Mouse (Mus musculus): ENCODE measurements around the gene Atg4b. TPM values are rescaled to one million over a fixed set of nuclear protein-coding genes. Genes with fewer than 3 reads are reported as not detected.

Gene Atg4b
- total and polyA plus RNA-seq, 2 experiments from 2014 or later, result 39.3 to 81.8 TPM

DNA sequence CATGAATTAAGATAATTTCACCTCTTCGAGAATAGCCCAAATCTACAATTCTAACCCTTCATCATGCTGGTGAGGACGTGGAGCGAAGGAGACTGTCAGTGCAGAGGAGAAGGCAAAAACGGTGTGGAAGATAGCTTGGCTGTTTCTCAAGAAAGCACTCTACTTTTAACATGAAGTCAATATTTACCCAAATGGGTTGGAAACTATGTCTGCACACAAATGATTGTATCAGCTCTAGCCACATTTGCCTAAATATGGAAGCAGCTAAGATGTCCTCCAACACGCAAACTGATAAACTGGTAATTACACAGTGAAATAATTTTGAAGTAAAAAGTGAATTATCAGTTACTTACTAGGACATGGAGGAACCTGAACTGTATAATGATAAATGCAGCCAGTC lies 51.5 kb downstream of the Atg4b start:
- TF ChIP-seq CTCF (IDR thresholded peaks at IDR 0.05), result no peak
- DNase-seq (ENCODE audit: low spot score) (no peak), ATAC-seq (ENCODE audit: low FRiP score) (no peak)
- no peaks in the 10 kb centered on the region for H3K27me3 ChIP-seq (ENCODE audit: insufficient read depth, low read length)
- no peak overlapping the region for H3K4me3 ChIP-seq (ENCODE audit: low read depth, low read length)
- no peak overlapping the region for H3K9ac ChIP-seq (replicated peaks; ENCODE audit: low read length, poor library complexity, severe bottlenecking)
- H3K36me3 ChIP-seq (ENCODE audit: insufficient read depth, low read length), result peaks cover 14% of the 10 kb centered on the region; the same call in 1 of the 2 replicates
- 88% methylated on average over 5 of the region's 5 CpGs for WGBS
- peaks cover 7% of the 10 kb centered on the region; the same call in 1 of the 2 replicates for H3K4me1 ChIP-seq (ENCODE audit: insufficient read depth, low read length)
- no peaks in the 10 kb centered on the region for H3K9me3 ChIP-seq (ENCODE audit: low read length)
- H3K27ac ChIP-seq (ENCODE audit: low read depth, low read length), result peak overlapping the region; percentile 95; the same call in 1 of the 2 replicates
- peak overlapping the region; percentile 68 for H3K4me2 ChIP-seq (ENCODE audit: low read depth, low read length, poor library complexity, severe bottlenecking)

DNA sequence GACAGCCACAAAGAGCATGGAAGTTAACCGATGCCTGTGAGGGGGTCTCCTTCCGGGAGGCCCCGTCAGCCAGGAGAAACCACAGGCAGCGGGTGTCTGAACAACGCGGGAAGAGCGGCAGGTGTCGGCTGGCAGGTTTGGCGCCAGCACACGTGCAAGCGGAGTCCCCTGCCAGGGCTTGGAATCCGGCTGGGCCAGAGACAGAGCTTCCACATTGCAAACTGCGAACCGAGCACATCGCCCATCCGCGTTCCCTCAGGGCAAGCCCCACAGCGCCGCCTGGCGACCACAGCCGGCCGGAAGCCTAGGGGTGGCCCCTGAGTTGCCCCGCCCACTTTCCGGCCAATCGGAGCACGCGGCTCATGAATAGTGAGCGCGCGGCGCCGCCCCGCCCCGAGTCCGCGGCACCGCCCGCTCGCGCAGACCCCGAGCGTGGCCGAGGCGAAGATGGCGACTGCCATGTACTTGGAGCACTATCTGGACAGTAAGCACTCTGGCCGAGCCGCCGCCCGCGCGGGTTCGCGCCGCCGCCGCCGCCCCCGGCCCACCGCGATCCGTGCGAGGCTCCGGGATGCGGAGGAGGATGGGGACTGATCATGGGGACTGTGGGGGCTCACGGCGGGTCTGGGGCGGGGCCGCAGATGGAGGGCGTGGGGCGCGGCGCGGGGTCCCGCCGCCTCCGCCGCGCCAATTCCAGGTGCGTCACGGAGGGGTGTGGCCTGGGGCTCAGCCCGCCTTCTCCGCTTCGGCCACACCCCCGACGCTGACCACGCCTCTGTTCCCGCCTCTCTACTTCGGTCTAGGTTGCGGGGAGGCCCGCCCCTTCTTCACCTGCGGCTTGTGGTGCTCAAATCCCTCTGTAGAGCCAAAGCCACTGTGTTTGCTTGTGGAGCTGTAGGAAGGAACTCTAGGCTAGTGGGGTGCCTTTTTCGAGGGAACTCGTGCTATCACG lies 52.5 kb downstream of the Atg4b start, which contains the start of gene Ing5:
TSS of gene Ing5 (plus strand) at position 410 of the 952 bp plus-strand sequence.
- Histone ChIP-seq H3K4me2 (ENCODE audit: low read depth, low read length, poor library complexity, severe bottlenecking) (peak within 1 kb of the TSS; percentile 68), H3K9me3 (ENCODE audit: low read length) (no peaks in the 10 kb centered on the region), H3K27ac (ENCODE audit: low read depth, low read length) (peak within 1 kb of the TSS; percentile 95), H3K4me3 (ENCODE audit: low read depth, low read length) (peak within 1 kb of the TSS; percentile 69), H3K4me1 (ENCODE audit: insufficient read depth, low read length) (peaks cover 7% of the 10 kb centered on the region; the same call in 1 of the 2 replicates), H3K9ac (replicated peaks; ENCODE audit: low read length, poor library complexity, severe bottlenecking) (peak within 1 kb of the TSS; percentile 89), H3K36me3 (ENCODE audit: insufficient read depth, low read length) (peaks cover 7% of the 10 kb centered on the region; the same call in 1 of the 2 replicates), H3K27me3 (ENCODE audit: insufficient read depth, low read length) (no peaks in the 10 kb centered on the region)
- peak; percentile 95 for TF ChIP-seq CTCF (IDR thresholded peaks at IDR 0.05)
- ATAC-seq (ENCODE audit: low FRiP score) (peak; percentile 94), DNase-seq (ENCODE audit: low spot score) (peak; percentile 97)
- under 1% methylated on average over 75 of the region's 94 CpGs for WGBS

DNA sequence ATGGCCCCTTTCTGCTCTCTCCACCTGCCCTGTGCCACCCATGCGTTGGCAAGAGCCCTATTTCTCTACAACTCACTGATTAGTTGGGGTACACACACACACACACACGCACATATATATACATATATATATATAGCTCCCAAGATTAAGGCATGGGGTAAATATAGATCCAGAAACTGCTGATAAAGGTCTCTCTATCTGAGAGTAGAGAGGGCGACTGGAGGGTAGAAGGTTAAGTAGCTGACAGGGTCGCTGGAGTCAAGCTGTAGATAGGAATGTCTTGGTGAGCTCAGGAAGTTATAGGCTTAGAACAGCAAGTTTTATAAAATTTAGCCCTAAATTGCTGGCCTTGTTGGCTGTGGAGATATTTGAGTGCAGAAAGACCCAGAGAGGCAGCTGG lies 53.5 kb downstream of the Atg4b start:
- DNase-seq (ENCODE audit: low spot score) (no peak), ATAC-seq (ENCODE audit: low FRiP score) (no peak)
- peak overlapping the region; percentile 89; the same call in 1 of the 2 replicates for H3K9ac ChIP-seq (replicated peaks; ENCODE audit: low read length, poor library complexity, severe bottlenecking)
- TF ChIP-seq CTCF (IDR thresholded peaks at IDR 0.05), result no peak
- peak overlapping the region; percentile 68 for H3K4me2 ChIP-seq (ENCODE audit: low read depth, low read length, poor library complexity, severe bottlenecking)
- H3K36me3 ChIP-seq (ENCODE audit: insufficient read depth, low read length), result peaks cover 12% of the 10 kb centered on the region; the same call in 1 of the 2 replicates
- no peaks in the 10 kb centered on the region for H3K27me3 ChIP-seq (ENCODE audit: insufficient read depth, low read length)
- H3K9me3 ChIP-seq (ENCODE audit: low read length), result no peaks in the 10 kb centered on the region
- 84% methylated on average over 4 of the region's 4 CpGs for WGBS
- peak overlapping the region; percentile 95; the same call in 1 of the 2 replicates for H3K27ac ChIP-seq (ENCODE audit: low read depth, low read length)
- peak overlapping the region; percentile 69 for H3K4me3 ChIP-seq (ENCODE audit: low read depth, low read length)
- peaks cover 7% of the 10 kb centered on the region; the same call in 1 of the 2 replicates for H3K4me1 ChIP-seq (ENCODE audit: insufficient read depth, low read length)

DNA sequence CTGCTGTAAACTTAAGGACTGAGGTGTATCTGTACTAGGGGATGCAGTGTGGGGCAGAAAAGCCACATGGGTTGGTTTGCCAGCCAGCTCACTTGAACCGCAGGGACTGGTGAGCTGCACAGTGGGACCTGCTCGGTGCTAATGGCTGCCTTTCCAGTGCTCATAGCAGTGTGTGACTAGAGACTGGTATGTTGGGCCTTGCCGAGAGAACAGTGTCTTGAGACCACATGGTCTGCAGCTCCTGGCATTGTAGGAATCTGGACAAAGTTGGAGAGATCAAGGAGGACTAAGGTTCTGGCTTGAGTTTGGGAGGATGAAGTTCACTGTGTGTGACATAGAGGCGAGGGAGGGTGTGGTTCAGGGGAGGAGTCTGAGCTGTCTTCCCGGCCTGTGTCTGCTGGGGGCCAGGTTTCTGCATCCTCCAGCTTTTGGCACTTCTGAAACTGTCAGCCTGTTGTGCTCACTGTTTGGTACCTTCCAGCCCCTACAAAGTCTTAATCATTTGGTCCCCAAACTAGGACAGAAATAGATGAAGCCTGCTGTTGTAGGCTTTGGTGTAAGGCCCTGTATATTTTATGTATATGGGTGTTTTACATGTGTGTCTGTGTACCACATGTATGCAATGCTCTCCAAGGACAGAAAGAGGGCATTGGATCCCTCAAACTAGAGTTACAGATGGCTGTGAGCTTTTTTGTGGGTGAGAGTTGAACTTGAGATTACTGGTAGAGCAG lies 54.1 kb downstream of the Atg4b start:
- no peak overlapping the region for H3K4me3 ChIP-seq (ENCODE audit: low read depth, low read length)
- no peaks in the 10 kb centered on the region for H3K27me3 ChIP-seq (ENCODE audit: insufficient read depth, low read length)
- DNase-seq (ENCODE audit: low spot score), result no peak
- H3K9ac ChIP-seq (replicated peaks; ENCODE audit: low read length, poor library complexity, severe bottlenecking), result no peak overlapping the region
- peaks cover 12% of the 10 kb centered on the region; the same call in 1 of the 2 replicates for H3K36me3 ChIP-seq (ENCODE audit: insufficient read depth, low read length)
- WGBS, result 85% methylated on average over 5 of the region's 5 CpGs
- H3K4me2 ChIP-seq (ENCODE audit: low read depth, low read length, poor library complexity, severe bottlenecking), result no peak overlapping the region
- H3K27ac ChIP-seq (ENCODE audit: low read depth, low read length), result no peak overlapping the region
- no peak for TF ChIP-seq CTCF (IDR thresholded peaks at IDR 0.05)
- ATAC-seq (ENCODE audit: low FRiP score), result no peak
- peaks cover 7% of the 10 kb centered on the region; the same call in 1 of the 2 replicates for H3K4me1 ChIP-seq (ENCODE audit: insufficient read depth, low read length)
- H3K9me3 ChIP-seq (ENCODE audit: low read length), result no peaks in the 10 kb centered on the region

DNA sequence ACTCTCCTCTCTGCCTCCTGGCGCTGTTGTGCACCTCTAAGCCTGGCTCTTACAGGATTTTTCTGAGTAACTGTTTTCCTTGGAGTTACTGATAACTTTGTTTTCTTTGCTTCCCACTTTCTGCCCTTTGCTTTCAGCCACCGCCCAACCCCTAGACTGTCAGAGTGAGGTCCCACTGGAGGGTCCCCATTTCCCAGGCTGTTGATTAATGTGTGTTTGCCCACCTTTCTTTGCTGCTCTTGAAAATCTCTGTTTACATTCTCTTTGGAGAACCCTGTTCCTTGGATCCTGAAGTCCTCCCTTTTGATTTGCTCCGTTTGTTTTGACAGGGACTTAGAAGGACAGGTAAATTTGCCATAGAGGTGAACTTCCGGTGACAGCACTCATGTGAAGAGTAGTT lies 57.6 kb downstream of the Atg4b start:
- no peak overlapping the region for H3K9ac ChIP-seq (replicated peaks; ENCODE audit: low read length, poor library complexity, severe bottlenecking)
- 95% methylated on average over 4 of the region's 4 CpGs for WGBS
- H3K4me2 ChIP-seq (ENCODE audit: low read depth, low read length, poor library complexity, severe bottlenecking), result no peak overlapping the region
- no peak for TF ChIP-seq CTCF (IDR thresholded peaks at IDR 0.05)
- no peaks in the 10 kb centered on the region for H3K9me3 ChIP-seq (ENCODE audit: low read length)
- no peaks in the 10 kb centered on the region for H3K27me3 ChIP-seq (ENCODE audit: insufficient read depth, low read length)
- ATAC-seq (ENCODE audit: low FRiP score), result no peak
- peaks cover 4% of the 10 kb centered on the region; the same call in 1 of the 2 replicates for H3K4me1 ChIP-seq (ENCODE audit: insufficient read depth, low read length)
- H3K36me3 ChIP-seq (ENCODE audit: insufficient read depth, low read length), result peaks cover 37% of the 10 kb centered on the region
- no peak for DNase-seq (ENCODE audit: low spot score)
- H3K27ac ChIP-seq (ENCODE audit: low read depth, low read length), result no peak overlapping the region
- H3K4me3 ChIP-seq (ENCODE audit: low read depth, low read length), result no peak overlapping the region

Measured in midbrain, postnatal 0 days (tissue).